Mouse (Mus musculus) erythroblast, adult 5-6 weeks (primary cell): ENCODE results near the gene Macrod2. TPM values are rescaled to one million over a fixed set of nuclear protein-coding genes. Genes with fewer than 3 reads are reported as not detected.

Experiments used
- ATAC-seq: replicated peaks from 2 replicates; pipeline ENCODE4 v1.8.0; 2016; ENCODE audit warnings: moderate number of reproducible peaks, mild to moderate bottlenecking, moderate TSS enrichment, inconsistent platforms; ENCODE audit not compliant: poor library complexity, low FRiP score, severe bottlenecking
- total RNA-seq, 2 experiments: library from RNA; stranded (forward) in 1 of 2; stranded (reverse) in 1 of 2; fragments of 150-400 nt in 1 of 2; fragments of 200-764, 138-1000 nt in 1 of 2; gene quantifications; 2 replicates each; pipeline versions ENCODE4 v1.2.3 to v1.2.4; 2015 to 2017; ENCODE audit warnings: low replicate concordance in 2 of 2

Macrod2 gene
- total RNA-seq, 2 experiments from 2014 or later: 2.8 TPM; not detected in 1

DNA sequence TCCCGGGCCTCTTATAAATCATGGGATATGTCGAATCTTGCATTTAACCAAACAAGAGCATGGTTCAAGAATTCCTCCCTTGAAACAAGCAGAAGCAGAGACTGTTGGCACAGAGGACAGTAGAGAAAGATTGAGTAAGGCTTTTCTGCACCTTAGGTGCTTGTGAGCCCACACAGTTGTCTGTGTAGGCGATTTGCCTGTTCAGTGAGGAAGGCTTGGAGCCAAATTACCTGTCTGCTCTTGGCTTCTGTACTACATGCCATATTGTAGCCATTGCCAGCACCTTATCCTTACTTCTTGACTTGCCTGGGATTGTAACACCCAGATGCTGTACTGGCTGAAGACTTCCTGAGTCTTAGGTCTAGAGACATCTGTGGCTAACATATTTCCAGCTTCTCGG lies 1303.2 kb downstream of the Macrod2 start:
- ATAC-seq: no peak

GRCm38 (mm10) chr2:141700759-141701452 lies 1305.8 kb downstream of the Macrod2 start:
- ATAC-seq: no peak

DNA sequence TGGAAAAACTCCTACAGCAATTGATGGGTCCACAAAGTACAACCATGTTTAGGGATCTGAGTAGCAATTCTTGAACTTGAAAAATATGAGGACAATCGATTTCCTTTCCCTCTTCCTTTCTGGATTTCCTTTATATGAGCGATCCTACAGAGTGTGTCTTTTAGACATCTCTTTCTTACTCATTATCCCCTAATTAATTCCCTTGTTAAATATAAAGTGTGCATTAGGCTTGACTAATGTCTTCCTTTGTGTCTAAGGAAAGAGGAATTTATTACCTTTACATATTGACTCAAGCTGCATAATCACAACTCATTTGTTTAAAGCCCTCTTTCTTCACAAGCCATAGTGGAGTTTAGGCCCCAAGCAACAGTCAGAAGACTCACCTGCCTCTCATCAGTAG lies 1316.7 kb downstream of the Macrod2 start:
- no peak for ATAC-seq

- ATAC-seq: no peak
These were observed 1317.2 kb downstream of the Macrod2 start for GRCm38 (mm10) chr2:141712265-141712664.

GRCm38 (mm10) chr2:141715061-141715460 lies 1320.0 kb downstream of the Macrod2 start:
- ATAC-seq: no peak

DNA sequence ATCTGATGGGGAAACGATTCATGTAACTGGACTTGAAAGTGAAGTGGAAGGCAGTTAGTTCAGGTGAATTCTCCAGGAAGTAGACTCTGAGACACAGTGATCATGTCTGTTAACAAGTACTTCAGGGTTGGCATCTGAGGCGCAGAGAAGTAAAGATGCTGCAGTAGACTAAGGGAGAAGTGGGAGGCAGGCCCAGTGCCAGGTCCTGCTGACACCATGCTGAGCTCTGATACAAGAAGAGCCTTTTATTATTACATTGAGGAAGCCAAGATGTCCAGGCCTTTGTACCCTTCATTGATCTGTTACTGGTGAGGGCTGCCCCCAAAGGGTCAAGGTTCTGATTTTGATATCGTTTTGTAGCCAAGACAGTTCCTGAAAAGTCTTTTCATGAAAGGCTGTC lies 1327.4 kb downstream of the Macrod2 start:
- ATAC-seq: no peak

DNA sequence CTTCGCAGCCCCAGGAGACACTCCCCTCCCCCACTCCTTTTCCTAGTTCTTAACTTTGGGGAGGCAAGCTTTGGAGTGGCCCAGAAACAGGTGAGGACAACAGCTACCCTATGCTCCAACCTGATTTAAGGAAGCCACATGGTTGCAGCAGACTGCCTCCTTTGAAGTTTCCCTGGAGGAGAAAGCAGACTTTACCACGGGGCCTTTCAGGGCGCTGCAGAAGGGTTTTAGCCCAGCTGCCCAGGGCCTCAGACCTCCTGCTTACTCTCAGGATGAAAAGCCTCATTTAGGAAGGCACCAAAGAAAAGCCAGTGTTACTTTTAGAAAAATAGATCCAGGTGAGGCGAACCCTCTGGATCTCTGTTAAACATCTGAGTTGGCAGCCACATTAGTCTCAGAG lies 1333.9 kb downstream of the Macrod2 start:
- ATAC-seq: no peak

DNA sequence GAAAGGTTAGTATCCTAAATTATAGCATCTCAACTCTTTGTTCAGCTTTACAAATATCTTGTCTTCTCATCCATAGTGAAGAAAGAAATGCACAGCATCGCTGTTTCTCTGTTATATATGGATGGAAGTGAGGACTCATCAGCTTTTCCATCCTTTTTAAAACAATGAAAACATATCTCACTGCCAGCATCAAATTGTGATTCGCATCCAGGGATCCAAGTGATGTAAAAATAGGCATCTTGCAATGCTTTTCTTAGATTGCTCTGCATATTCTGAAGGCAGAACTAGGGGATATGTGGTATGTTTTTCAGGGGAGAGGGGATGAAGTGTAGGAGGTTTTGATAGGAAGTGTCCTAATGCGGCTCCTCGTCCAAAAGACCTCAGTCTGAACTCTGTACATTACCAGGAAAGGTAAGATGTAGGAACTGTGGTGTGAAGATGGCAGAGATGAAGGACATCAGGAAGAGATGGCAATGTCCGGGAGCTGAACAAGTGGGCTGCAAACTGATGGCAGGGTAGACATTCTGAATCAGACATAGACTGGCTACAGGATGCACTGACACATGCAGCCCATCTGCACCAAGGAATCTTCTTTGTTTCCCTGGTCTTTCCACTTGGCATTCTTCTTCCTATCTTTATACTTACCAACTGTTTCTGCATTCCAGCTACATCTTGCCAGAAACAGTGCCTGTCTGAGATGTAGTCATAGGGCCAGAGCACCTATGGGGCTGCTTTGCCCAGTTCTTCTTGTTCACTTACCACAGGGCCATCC lies 1341.8 kb downstream of the Macrod2 start:
- no peak for ATAC-seq

DNA sequence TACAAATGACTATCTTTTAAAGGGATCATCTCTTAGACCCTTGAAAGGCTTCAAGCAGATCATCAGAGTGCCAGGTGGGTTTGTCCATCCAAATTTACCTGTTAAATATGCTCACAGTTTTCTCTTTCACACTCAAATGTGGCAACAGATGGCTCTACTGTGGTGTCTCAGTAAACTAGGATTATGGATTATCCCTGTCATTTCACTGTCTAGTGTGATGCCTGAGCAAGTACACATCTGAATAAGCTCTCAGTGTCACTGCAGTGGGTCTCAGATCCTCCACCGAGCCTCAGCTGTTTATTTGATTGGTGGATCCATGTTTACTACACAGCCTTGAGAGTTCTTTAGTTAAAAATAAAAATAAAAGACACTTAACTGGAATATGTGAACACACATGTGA lies 1343.6 kb downstream of the Macrod2 start:
- ATAC-seq: no peak

DNA sequence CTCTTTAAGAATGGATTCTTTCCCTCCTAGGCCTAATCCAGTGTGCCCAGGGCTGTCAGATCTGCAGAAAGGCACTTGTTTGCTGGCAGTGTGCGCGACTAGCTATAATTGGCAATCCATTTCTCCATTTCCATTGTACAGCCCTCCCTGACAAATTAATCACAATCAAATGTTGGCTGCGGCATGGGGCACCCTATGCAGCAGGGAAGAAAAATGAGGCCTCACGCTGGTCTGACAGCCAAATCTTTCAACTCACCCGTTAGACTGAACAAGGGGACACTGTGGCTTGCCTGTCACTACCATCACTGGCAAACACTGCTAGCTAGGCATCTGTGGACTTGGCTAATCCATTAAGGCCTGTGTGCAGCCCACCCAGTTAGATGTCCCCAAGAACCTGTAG lies 1345.2 kb downstream of the Macrod2 start:
- no peak for ATAC-seq

DNA sequence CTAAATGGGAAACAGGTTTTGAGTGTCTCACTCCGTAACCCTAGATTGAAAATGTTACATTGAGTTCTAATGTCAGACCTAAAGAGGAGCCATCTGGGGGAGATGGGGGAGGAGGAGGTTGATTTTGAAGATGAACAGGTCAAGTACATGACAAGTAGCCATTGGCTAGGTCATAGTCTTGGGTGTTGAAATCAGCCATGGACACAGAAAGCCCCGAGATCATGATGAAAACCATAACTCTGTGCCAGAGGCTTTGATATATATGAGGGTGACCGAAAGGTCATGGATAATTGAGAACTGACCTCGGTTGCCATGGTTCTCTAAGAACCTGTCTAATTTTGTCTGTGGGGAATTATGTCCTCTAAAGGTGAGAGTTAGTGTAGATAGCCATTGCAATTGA lies 1405.1 kb downstream of the Macrod2 start:
- ATAC-seq: no peak

DNA sequence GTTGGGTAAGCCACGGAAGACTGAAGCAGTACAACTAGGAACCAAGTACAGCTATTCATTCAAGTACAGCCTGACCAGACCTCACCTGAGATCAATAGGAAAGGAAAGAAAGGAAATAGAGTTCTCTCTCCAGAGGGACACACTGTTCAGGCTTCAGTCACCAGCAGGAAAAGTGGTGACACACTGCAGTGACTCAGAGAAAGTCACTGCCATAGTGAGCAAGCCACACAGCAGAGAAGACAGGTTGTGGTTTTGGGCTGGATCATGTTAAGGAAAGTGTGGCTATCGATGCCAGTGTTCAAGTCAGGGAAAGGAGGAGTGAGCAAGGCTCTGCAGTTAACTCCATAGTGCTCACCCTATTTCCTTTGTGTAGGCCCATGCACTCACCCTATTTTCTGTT lies 1405.8 kb downstream of the Macrod2 start:
- no peak for ATAC-seq

DNA sequence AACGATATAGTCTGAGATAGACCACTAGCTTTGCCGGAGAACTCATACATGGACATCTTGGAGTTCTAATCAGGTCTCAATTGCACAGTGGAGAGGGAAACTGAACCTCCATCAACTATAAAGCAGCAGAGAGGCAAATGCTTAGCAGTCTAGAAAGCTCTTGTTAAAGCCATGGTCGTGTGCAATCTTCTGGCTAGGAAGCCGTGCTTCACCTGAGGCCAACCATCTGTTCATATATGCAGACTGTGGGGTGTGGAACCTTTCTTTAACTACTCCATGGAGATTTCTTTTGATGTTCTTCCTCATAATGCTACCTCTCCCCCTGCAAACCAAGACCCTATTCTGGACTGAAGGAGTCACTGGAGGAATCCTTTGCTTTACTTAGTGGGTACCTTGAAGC lies 1421.2 kb downstream of the Macrod2 start:
- ATAC-seq: no peak

GRCm38 (mm10) chr2:141817546-141818180 lies 1422.6 kb downstream of the Macrod2 start:
- no peak for ATAC-seq

- no peak for ATAC-seq
These were observed 1425.7 kb downstream of the Macrod2 start for GRCm38 (mm10) chr2:141820795-141821194.

DNA sequence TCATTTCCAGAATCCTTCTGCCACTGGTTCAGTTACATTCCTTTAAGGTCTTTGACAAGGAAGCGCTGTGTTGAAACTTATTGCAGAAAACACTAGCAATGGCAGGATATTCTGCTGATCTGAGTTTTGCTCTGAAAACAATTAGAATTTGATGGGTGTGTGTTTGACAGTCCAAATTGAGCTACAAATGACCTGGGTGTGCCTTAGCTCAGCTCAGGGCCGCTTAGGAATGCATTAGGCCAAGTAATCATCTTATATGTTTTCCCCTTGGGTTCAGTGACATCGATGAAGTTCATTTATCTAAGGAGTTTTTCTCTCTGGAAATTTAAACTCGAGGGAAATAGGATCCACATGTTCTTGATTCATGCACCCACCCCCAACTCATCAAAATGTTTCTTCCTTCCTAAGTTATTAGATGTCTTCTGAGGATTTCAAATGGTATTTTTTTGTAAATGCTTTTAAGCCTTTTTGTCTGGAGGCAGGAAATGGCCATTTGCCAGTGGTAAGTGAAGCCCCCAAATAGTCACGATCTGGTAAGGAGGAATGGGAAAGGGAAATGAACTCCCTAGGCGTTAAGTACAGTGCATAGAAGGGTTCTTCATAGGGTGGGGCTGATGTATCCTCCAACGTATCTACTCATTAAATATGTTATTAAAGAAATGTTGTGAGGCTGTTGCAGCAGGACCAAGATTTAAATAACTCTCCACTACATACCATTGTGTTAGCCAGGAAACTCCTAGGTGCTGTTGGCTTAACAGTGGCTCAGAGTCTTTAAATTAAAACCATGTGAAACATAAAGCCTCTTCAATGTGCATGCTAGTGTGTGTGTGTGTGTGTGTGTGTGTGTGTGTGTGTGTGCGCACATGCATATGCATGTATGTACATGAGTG lies 1430.7 kb downstream of the Macrod2 start:
- ATAC-seq: no peak

DNA sequence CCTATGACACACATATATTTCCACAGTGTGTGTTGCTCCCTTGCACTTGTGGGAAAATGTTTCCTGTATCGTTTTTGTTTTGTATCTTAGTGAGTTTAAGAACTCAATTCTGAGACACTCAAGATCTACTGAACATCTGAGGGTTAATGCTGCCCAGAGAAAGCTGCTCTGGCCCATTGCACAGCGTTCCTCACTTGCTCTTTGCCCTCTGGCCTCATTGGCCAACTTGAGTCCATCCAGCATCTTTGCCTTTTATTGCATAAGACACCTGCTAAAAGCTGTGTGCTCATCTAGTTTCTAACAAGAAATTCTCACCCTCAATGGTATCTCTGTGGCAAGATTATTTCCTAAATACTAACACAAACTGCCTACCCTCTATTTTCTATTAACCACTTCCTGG lies 1435.4 kb downstream of the Macrod2 start:
- no peak for ATAC-seq

DNA sequence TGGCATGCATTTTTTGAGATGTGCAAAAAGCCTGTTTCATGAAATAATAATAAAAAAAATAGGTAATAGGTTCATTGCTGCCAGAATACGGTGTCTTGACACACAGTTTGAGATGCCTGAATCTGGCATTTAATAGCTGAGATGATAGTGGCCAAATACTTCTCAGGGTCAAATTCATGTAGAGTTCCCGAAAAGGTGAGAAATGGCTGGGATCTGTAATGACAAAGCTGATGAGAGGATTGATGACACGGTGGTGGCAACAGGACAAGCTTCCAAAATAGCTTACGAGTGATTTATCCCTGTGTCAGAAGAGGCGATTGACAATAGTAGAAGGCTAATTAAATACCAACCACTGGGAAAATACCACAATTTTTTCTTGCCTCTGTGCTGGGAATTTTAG lies 1436.4 kb downstream of the Macrod2 start:
- no peak for ATAC-seq

DNA sequence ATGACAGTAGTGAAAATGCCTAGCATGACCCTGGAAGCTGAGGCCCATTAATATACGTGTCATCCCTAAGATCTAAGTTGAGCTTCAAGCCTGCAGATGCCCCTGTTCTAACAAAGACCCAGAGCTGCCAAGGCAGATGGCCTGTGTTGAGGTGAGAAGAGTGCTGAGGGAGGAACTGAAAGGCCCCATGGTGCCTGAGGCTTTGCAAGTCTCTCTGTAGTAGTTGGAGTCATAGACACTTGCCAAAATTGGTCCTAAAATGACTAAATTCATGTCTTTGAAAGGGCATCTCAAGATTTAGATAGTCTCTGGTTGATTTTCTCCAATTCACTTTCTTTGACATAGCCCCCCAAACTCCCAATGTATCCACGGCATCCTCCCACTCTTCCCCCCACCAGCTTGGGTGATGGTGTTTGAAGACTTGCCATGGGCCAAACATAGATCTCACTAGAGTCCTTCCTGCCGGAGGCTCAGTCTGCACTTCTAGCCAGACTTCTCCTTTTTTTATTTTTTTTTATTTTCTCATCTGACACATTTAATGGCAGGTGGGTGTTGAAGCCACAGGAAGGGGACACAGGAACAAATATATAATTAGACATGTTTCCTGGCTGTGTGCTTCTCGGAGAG lies 1439.2 kb downstream of the Macrod2 start:
- ATAC-seq: no peak
